Mouse (Mus musculus) ovary, adult 18-20 months (tissue): ENCODE results near the gene Ifi214.
"Not testable (repeated sequence)": the region's sequence is repeated elsewhere in the genome, so short reads cannot be mapped to it uniquely, and the experiment has no call there.

Experiments
- DNase-seq: peaks from one replicate; pipeline ENCODE4 v3.0.0; 2022; ENCODE audit warnings: low spot score, mixed read lengths

Ifi214 gene

DNA sequence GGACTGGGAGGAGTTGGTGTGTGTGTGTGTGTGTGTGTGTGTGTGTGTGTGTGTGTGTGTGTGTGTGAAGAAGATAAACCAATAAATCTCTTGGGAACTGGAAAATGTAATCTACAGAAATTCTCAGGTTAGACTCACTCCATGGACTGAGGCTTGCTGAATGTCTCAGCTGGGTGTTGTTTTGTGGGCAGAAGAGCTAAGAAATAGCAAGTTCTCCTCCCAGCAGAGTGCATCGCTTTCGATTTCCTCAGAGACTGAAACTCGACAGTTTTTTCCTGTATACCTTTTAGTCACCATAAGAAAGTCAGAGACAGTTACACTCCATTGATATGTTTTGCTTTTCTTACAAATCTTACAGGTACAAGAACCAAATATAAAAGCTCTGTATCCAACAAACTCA is at the start of gene Ifi214:
Gene Ifi214, minus strand, starts transcription at position 167 of the 400 bp plus-strand sequence.
- DNase-seq: not testable (repeated sequence)

DNA sequence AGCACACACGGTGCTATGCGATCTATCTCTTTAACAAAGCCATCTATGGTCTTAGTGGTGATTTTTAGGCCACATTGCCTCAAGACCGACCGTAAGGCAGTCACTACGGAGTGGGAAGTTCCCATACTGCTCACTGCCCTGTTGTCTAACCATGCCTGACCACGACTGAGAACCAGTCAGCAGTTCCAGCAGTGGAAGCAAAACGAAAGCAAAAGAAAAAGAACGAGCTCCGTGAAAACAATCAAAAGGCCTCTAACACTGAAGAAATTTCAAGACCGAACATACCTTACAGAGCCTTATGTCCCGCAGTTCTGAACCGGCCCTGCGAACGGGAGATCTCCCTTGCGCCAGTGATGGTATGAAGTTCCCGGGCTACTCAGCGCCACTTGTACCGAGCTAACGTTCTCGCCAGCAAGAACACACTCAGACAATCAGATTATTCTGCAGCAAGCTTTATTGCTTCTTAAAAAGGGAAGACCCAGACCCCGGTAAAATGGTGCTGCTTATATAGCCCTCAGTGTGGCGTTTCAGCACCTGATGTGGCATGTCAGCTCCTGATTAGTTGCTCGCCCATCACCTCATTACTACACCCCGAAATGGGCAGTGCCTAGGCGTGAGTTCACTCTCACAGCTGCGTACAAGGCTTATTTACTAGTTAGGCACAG is 44.3 kb upstream of the Ifi214 start:
- DNase-seq: no peak

DNA sequence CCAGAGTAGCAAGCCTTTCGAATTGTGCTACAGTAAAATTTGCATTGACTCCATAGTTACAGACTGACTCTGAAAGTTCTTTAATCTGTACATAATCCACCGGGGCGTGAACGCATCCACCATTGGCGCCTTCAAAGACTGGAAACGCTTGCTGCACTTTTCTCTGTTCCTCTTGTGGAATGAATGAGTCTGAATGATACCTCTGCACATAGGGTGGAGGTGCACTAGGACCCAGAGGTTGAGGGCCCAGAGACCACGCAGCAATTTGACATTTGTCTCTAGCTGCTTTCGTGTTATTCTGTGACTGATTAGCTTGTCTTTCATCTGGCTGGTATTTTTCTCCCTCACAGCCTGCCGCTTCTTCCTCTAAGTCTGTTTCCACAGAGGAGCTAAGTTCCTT is 43.3 kb upstream of the Ifi214 start:
- no peak for DNase-seq

DNA sequence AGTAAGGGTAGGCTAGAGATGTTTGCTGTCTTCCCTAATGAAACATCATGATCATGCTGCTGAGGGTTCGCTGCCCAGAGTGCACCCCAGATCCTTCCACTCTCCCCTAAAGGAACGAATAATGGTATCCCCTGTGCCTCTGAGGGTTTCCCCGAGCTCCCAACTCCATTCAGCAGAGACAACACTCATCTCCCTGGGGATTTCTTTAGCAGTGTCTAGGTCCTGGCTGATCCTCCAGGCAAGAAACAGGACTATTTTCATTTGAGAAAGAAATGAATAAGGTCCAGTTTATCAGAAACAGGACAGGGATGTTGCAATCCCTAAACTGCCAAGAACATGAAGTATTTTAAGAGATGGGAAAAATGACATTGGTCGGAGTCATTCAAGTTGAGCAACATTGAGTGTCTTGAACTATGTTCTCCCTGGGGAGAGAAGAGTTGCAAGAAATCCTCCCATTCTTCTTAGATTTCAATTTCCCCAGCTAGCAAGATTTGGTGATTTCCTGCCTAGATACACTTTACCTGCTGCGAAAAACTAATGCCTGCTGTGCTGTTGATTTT is 14.8 kb upstream of the Ifi214 start:
- DNase-seq: not testable (repeated sequence)

DNA sequence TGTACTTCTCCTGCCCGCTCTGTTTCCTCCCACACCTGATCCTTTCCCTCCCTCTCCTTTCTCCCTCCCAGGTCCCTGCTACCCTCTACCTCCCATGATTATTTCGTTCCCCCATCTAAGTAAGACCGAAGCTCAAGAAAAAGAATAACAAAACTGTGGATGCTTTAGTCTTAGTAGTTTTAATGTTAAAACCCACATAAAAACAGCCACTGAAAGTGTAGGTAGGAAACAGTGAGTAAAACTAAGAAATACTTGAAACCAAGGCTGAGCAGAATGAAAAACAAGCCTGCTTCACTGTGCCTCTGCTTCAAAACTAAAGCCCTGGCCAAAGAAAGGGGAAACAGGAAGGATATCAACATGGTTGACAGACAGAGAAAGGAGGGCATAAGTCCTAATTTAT is 13.0 kb upstream of the Ifi214 start:
- DNase-seq: not testable (repeated sequence)

DNA sequence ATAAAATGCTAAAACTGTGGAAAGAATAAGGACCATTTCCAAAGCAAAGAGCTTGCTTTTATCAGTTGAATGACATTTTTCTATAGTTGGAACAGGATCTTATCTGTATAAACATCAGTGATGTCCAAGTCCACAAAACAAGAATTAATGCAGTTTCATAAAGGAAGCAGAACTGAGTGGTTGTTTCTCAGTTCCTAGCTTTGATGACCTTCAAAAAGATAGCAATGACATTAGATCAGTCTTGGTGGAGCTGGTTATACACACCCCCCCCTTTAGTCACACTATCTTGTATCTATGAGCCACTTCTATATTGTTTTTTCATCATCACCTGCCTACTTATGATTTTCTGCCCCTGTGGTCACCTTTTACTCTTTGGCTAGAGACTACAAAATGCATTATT is 14.3 kb downstream of the Ifi214 start:
- no peak for DNase-seq

DNA sequence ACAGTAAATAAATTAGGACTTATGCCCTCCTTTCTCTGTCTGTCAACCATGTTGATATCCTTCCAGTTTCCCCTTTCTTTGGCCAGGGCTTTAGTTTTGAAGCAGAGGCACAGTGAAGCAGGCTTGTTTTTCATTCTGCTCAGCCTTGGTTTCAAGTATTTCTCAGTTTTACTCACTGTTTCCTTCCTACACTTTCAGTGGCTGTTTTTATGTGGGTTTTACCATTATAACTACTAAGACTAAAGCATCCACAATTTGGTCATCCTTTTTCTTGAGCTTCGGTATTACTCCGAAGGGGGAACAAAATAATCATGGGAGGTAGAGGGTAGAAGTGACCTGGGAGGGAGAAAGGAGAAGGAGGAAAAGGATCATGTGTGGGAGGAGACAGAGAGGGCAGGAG is 25.2 kb downstream of the Ifi214 start:
- DNase-seq: not testable (repeated sequence)

DNA sequence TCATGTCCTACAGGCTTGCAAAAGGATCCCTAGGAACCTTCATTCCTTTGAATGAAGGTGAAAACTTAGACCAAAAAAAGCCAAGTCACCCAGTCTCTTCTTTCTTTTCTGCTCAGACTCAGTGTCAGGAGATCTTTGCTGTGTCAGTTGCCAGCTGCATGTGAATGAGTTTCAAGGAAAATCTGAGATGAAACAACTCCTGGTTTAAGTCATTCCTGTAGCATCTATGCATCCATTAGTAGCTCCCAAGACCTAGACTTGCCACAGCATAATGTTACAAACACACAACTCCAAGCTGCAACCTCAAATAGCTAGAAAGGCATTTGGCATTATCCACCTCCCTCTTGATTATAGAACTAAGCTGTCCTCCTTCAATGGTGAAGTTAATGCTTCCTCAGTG is 44.3 kb downstream of the Ifi214 start:
- DNase-seq: not testable (repeated sequence)

DNA sequence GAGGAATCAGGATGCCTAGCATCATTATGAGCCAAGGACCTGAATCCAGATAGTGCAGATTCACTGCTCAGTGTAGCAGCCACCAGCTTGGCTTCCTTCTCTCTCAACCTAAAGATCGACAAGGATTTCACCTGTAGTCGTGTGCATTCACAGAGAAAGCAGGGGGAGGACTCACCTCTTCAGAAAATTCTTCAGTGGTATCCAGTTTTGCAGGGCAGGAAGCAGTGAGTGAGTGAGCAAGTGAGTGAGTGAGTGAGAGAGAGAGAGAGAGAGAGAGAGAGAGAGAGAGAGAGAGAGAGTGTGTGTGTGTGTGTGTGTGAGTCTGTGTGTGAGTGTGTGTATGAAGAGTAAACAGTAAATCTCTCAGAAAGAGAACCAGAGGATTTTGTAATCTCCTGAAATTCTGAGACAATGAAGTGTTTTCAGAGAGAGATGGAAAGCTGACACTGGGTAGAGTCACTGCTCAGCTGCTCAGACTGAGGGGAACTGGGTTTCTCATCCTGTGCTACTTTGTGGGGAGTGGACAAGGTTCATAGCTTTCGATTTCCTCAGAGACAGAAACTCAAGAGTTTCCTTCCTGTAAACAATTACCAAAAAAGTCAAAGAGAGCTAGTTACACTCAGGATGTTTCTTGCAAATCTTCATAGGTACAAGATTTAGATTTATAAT is 44.8 kb downstream of the Ifi214 start, which contains the start of gene Ifi206:
Gene Ifi206, minus strand, starts transcription at position 230 of the 669 bp plus-strand sequence.
- DNase-seq: not testable (repeated sequence)

DNA sequence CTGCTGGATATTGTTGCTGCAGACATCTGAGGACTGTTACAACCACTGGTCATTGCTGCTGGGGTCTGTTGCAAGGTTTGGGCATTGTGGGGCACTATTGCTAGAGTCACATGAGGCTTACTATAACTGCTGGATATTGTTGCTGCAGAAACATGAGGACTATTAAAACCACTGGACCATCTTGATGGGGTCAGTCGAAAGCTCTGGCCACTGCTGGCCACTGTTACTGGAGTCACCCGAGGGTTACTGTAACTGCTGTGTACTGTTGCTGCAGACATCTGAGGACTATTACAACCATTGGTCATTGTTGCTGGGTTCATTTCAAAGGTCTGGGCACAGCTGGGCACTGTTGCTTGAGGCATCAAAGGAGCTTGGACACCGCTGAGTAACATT is 54.6 kb downstream of the Ifi214 start:
- DNase-seq: not testable (repeated sequence)

DNA sequence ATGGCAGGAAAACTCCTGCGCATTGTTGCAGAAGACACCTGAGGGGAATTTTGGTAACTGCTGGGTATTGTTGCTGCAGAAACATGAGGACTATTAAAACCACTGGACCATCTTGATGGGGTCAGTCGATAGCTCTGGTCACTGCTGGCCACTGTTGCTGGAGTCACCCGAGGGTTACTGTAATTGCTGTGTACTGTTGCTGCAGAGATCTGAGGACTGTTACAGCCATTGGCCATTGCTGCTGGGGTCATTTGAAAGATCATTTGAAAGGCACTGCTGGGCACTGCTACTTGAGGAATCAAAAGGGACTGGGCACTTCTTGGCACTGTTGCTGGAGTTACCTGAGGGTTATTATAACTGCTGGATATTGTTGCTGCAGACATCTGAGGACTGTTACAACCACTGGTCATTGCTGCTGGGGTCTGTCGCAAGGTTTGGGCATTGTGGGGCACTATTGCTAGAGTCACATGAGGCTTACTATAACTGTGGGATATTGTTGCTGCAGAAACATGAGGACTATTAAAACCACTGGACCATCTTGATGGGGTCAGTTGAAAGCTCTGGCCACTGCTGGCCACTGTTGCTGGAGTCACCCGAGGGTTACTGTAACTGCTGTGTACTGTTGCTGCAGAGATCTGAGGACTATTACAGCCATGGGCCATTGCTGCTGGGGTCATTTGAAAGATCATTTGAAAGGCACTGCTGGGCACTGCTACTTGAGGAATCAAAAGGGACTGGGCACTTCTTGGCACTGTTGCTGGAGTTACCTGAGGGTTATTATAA is 55.2 kb downstream of the Ifi214 start:
- not testable (repeated sequence) for DNase-seq
